Mouse (Mus musculus) urinary bladder, postnatal 4 days (tissue): ENCODE measurements around the gene Hnrnpab.

Source experiments
- DNase-seq, 2 experiments: peaks; one replicate each; pipeline ENCODE4 v3.0.0; 2021 to 2022; ENCODE audit warnings: low spot score in 2 of 2

Hnrnpab gene

DNA sequence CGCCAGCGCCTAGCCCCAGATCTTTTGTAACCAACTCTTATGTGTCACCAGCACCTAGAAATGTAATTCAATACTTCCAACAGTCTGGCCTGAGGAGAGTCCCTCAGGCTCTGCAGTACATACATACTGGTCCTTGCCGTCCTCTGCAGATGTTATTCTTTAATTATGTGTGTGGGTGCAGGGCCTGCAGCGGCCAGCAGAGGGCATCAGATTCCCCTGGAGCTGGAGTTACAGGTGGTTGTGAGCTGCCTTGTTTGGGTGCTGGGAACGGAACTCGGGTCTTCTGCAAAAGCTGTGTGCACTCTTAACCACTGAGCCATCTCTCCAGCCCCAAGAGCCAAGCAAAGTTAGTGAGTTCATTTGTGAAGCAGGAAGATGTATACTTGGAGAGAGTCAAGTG lies 40.7 kb downstream of the Hnrnpab start:
- no peak for DNase-seq

DNA sequence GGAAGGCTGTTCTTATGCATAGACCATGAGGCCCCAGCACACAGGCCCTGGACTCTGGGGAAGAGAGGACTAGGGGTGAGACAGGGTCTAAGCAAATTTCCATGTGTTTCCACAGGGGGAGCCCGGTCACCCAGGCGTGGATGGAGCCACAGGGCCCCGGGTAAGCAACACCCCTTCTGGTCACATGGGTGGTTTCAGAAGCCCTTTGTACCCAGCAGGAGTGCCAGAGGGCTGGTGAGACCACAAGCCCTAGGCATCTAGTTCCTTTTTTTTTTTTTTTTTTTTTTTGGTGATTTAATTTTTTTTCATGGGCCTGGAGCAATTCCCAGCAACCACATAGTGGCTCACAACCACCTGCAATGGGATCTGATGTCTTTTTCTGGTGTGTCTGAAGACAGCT lies 41.6 kb downstream of the Hnrnpab start:
- DNase-seq: no peak

- no peak for DNase-seq
Observed at GRCm38 (mm10) chr11:51563276-51563675, 43.4 kb downstream of the Hnrnpab start.

- no peak for DNase-seq
Observed at GRCm38 (mm10) chr11:51555066-51555465, 51.6 kb downstream of the Hnrnpab start.

DNA sequence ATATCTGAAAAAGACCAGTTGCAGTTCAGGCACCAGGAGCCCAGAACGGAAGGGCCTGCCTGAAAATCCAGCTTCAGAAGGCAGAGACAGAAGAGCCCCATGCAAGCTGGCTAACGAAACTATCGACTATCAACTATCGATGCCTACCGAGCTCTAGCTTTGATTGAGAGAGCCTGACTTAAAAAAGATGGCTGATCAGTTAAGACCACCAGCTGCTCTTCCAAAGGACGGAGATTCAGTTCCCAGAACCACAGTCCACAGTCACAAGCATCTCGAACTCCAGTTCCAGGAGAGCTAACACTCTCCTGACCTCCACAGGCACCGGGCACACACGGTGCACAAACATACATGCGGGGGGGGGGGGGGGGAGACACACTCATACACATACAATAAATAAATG lies 52.1 kb downstream of the Hnrnpab start:
- no peak for DNase-seq

DNA sequence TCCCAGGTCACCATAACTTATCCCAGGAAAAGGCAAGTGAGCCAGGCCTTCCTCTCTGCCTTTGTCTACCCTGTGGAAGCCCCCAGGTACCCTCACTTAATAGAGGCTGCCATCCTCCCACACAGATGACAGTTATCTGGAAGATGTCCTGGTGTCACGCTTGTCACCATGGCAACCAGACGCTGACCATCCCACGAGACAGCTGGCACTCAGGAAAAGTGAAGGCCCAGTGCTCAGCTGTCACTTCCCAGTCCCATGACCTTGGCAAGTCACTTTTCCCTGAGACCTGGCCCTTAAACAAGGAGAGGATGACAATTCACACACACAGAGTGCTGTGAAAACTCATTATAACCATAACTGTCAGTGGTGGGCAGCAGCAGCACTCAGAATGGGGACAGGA lies 54.6 kb downstream of the Hnrnpab start:
- no peak for DNase-seq

DNA sequence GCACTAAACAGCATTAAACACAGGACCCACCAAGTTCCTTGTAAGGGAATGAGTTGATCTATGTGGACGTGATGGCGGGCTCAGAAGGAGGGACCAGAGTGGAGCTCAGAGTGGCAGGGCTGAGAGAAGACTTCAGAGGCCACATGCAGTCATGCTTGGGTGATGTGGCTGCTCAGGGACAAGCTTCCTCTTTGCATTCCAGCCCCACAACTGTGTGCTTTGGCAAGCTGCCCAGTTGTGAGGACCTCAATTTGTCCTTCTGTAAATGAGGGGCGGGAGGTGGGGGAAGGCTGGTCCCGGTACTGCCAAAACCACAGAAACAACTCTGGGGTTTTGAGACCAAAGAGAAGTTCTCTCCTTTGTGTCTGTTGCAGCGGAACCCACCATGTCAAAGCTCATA lies 55.4 kb downstream of the Hnrnpab start:
- no peak for DNase-seq
